Mouse (Mus musculus) embryonic facial prominence, embryonic 15.5 days (tissue): Measurements from ENCODE around the gene Cth. TPM values are rescaled to one million over a fixed set of nuclear protein-coding genes. Genes with fewer than 3 reads are reported as not detected.

Source experiments
- ATAC-seq: fragments of 200-750 bp; cut with Nextera tagmentation; 2 replicates; pipeline ENCODE4 v1.8.0; 2017; ENCODE audit warnings: low read depth, moderate TSS enrichment; ENCODE audit not compliant: insufficient number of reproducible peaks, low FRiP score, low TSS enrichment
- H3K27ac ChIP-seq: fragments of 300-500 bp; sonication (generic); replicated peaks from 2 replicates; pipeline ENCODE4 v1.5.1; 2015; ENCODE audit warnings: mild to moderate bottlenecking, inconsistent platforms
- H3K27me3 ChIP-seq: fragments of 300-500 bp; sonication (generic); 2 replicates; pipeline ENCODE4 v1.6.1; 2015; ENCODE audit warnings: inconsistent platforms
- H3K36me3 ChIP-seq: fragments of 300-500 bp; sonication (generic); 2 replicates; pipeline ENCODE4 v1.6.1; 2015; ENCODE audit warnings: mild to moderate bottlenecking, inconsistent platforms
- H3K4me1 ChIP-seq: fragments of 300-500 bp; sonication (generic); 2 replicates; pipeline ENCODE4 v1.6.1; 2015; ENCODE audit warnings: inconsistent platforms
- H3K4me2 ChIP-seq: fragments of 300-500 bp; sonication (generic); replicated peaks from 2 replicates; pipeline ENCODE4 v1.6.1; 2015; ENCODE audit warnings: mild to moderate bottlenecking, inconsistent platforms
- H3K4me3 ChIP-seq: fragments of 300-500 bp; sonication (generic); replicated peaks from 2 replicates; pipeline ENCODE4 v1.5.1; 2015; ENCODE audit warnings: mild to moderate bottlenecking, inconsistent platforms
- H3K9ac ChIP-seq: fragments of 300-500 bp; sonication (generic); 2 replicates; pipeline ENCODE4 v1.6.1; 2015; ENCODE audit warnings: inconsistent platforms
- H3K9me3 ChIP-seq: fragments of 300-500 bp; sonication (generic); replicated peaks from 2 replicates; pipeline ENCODE4 v1.6.1; 2016; ENCODE audit warnings: inconsistent platforms
- WGBS: fragments of 180-500 bp; shearing (Covaris S2); methylation state at CpG from one replicate; pipeline ENCODE4 v1.1.7; 2015; 5-methylcytosine and 5-hydroxymethylcytosine counted together
- polyA plus RNA-seq: library from polyadenylated mRNA; unstranded; fragments of >200 nt; fragmentation: Nextera tagmentation; extraction: Ambion mirVana; gene quantifications from 2 replicates; pipeline ENCODE4 v1.2.1, GENCODE M21; 2015

The Cth gene
- polyA plus RNA-seq, 1 experiment from 2014 or later = 12.2 TPM

DNA sequence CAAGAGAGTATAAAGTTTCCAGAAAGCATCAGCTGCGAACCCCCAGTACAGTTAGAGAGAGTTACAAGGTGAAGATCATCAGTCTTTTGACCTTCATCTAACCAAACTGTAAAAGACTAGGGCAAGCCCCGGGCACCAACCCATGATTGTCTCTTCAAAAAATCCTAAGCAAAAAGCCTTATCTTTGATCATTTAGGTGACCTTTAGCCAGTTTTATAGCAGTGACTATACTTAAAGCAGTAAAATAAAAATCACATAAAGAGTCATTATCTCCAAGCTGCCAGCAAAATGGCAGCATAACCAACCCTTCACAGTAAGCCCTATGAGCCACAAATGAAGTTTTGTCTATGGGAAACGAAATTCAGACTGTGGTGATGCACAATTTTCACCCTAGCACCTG is 14.6 kb downstream of the Cth start:
- 69% methylated on average over 3 of the region's 3 CpGs for WGBS
- no peak for ATAC-seq

DNA sequence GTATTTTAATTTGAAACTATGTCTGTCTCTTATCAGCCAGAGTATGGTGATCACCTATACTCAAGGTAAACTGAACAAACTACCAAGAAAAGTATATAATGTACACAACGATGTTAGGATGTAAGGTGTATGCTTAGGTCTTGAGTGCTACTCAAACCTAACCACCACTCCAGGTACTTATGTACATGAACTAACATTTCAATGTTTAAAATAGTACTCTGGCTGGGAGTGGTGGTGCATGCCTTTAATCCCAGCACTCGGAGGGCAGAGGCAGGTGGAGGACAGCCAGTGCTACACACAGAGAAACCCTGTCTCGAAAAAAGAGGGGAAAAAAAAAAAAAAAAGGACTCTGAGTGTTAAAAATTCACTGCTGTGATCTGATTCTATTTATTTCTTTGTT is 16.7 kb downstream of the Cth start:
- Histone ChIP-seq H3K27me3 (no peaks in the 10 kb centered on the region), H3K36me3 (peaks cover 3% of the 10 kb centered on the region; the same call in 1 of the 2 replicates), H3K9ac (no peak overlapping the region), H3K4me3 (no peak overlapping the region), H3K27ac (no peak overlapping the region), H3K4me1 (no peaks in the 10 kb centered on the region), H3K4me2 (no peak overlapping the region), H3K9me3 (no peaks in the 10 kb centered on the region)
- ATAC-seq = no peak
- WGBS = 83% methylated on average over 3 of the region's 3 CpGs

More for the DNA sequence above, 14.6 kb downstream of the Cth start:
- no peaks in the 10 kb centered on the region for H3K9me3 ChIP-seq
- no peaks in the 10 kb centered on the region for H3K4me1 ChIP-seq
- H3K4me3 ChIP-seq = no peak overlapping the region
- no peak overlapping the region for H3K9ac ChIP-seq
- no peak overlapping the region for H3K4me2 ChIP-seq
- H3K36me3 ChIP-seq = peaks cover 3% of the 10 kb centered on the region; the same call in 1 of the 2 replicates
- H3K27ac ChIP-seq = no peak overlapping the region
- H3K27me3 ChIP-seq = no peaks in the 10 kb centered on the region

DNA sequence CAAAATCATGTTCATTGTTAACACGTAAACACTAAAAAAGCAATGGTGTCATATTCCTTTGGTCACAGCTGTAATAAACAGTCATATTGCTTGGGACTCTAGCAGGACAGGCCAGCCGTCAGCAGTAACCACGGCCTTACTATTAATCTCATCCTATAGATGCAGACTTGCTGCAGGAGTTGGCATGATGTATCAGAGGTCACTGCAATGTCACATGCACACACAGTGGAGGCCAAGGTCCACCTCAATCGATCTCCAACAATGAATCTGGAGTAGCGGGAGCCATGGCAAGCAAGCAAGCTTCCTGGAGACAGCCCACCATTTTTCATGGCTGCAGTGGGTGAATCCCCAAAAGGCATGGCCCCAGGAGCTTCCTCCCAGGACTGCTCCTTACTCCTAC is 23.2 kb downstream of the Cth start:
- 90% methylated on average over 5 of the region's 5 CpGs for WGBS
- ATAC-seq = no peak

DNA sequence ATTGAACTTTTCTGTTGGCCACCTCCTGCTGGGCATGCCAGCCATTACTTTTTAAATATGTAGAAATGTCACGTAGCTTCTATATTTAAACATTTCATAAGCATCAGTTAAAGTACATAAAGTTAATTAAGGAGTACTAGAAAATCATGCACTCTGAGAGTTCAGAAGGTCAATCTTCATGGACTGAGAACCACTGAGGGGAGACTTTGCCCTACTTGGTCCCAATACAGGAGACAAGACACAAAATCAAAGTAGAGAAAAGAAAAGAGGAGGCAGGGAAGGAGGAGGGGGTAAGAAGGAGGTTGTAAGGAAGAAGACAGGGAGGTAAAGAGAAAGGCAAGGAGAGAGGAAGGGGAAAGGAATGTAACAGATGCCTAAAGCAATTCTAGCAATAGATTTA is 24.9 kb downstream of the Cth start:
- Histone ChIP-seq H3K36me3 (no peaks in the 10 kb centered on the region), H3K4me3 (no peak overlapping the region), H3K9ac (no peak overlapping the region), H3K4me2 (no peak overlapping the region), H3K27me3 (no peaks in the 10 kb centered on the region), H3K4me1 (no peaks in the 10 kb centered on the region), H3K9me3 (no peaks in the 10 kb centered on the region), H3K27ac (no peak overlapping the region)
- no peak for ATAC-seq
- WGBS = 85% methylated on average over 1 of the region's 1 CpGs

More for the DNA sequence above, 23.2 kb downstream of the Cth start:
- H3K4me2 ChIP-seq = no peak overlapping the region
- H3K4me3 ChIP-seq = no peak overlapping the region
- no peaks in the 10 kb centered on the region for H3K4me1 ChIP-seq
- H3K27me3 ChIP-seq = no peaks in the 10 kb centered on the region
- no peaks in the 10 kb centered on the region for H3K36me3 ChIP-seq
- H3K27ac ChIP-seq = no peak overlapping the region
- no peak overlapping the region for H3K9ac ChIP-seq
- no peaks in the 10 kb centered on the region for H3K9me3 ChIP-seq

DNA sequence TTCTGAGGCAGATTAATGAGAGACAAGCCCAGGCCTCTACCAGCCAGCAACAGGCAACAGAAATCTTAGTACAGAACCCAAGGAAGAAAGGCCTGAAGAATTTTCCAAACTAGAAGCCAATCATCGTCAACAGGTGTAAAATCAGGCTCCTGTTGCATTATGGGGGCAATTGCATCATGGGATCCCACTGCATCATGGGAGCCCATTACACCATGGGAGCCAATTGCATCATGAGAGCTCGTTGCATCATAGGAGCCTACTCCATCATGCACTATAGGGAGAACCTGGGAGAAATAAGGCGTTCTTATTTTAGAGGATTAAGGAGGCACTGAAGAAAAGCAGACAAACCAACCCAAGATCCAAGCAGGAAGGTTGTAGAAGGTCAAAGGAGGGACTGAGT is 27.2 kb downstream of the Cth start:
- H3K36me3 ChIP-seq = no peaks in the 10 kb centered on the region
- no peak for ATAC-seq
- no peak overlapping the region for H3K4me2 ChIP-seq
- no peak overlapping the region for H3K4me3 ChIP-seq
- H3K9me3 ChIP-seq = no peaks in the 10 kb centered on the region
- H3K9ac ChIP-seq = no peak overlapping the region
- H3K27ac ChIP-seq = no peak overlapping the region
- WGBS = 76% methylated on average over 3 of the region's 3 CpGs
- no peaks in the 10 kb centered on the region for H3K4me1 ChIP-seq
- no peaks in the 10 kb centered on the region for H3K27me3 ChIP-seq

DNA sequence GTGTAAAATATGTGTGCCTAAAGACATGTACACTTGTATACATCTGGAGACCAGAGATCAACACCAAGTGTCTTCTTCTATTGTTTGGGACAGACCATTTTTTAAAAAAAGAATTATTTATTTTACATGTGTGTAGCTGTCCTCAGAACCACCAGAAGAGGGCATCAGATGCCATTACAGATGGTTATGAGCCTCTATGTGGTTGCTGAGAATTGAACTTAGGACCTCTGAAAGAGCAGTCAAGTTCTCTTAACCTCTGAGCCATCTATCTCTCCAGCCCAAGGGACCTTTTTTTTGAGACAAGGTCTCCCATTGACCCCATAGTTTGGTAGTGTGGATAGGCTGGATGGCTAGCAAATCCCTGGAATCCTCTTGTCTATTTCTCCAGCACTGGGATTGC is 33.1 kb downstream of the Cth start:
- Histone ChIP-seq H3K4me1 (no peaks in the 10 kb centered on the region), H3K4me3 (no peak overlapping the region), H3K27me3 (no peaks in the 10 kb centered on the region), H3K9me3 (no peaks in the 10 kb centered on the region), H3K27ac (no peak overlapping the region), H3K4me2 (no peak overlapping the region), H3K9ac (no peak overlapping the region), H3K36me3 (no peaks in the 10 kb centered on the region)
- ATAC-seq = no peak

DNA sequence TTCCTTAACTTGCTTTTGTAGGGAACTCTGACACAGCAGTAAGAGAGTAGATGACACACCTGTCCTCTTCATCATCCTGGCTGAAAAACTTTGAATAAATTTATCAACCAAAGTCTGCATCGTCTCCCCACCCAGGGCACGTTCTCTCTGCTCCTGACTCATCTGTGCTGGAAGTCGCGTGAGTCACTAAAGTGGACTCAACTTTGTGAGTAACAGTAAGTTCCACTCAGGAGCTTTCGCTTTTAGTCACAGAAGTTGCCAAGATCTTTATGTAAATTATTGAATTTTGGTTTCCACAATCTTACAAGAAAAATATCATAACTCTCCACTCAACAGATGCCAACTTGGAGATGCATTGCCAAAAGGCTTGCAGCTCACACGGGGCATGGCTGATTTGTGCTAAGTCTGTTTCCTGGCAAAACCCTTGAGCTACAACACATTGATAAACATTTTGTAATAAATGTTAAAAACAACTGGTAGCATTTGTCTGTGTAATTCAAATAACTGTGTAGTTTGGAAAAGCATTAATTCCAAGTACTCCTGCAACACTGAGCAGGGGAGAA is 40.7 kb downstream of the Cth start:
- Histone ChIP-seq H3K36me3 (no peaks in the 10 kb centered on the region), H3K9me3 (no peaks in the 10 kb centered on the region), H3K27me3 (no peaks in the 10 kb centered on the region), H3K4me1 (no peaks in the 10 kb centered on the region), H3K4me2 (no peak overlapping the region), H3K27ac (no peak overlapping the region), H3K4me3 (no peak overlapping the region), H3K9ac (no peak overlapping the region)
- ATAC-seq = no peak
- 80% methylated on average over 6 of the region's 6 CpGs for WGBS

DNA sequence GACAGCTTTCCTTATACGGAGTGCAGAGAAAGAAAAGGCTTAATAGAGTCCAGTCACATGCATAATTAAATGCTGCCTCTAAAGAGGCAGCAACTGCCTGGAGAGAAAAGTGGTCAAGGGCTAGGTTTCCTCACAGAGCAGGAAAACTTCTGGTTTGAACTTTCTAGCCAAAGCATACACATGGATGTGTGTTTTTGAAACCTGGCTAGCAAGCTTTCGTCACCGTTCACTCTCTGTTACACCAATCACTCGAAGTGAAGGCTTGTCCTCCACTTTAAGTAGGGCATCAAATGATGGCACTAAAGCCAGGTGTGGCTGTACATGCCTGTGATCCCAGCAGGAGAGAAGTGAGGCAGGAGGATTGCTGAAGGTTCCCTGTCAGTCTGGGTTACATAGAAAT is 41.8 kb downstream of the Cth start:
- H3K9ac ChIP-seq = no peak overlapping the region
- H3K27ac ChIP-seq = no peak overlapping the region
- H3K4me2 ChIP-seq = no peak overlapping the region
- H3K4me3 ChIP-seq = no peak overlapping the region
- WGBS = 72% methylated on average over 4 of the region's 4 CpGs
- H3K4me1 ChIP-seq = no peaks in the 10 kb centered on the region
- no peaks in the 10 kb centered on the region for H3K9me3 ChIP-seq
- H3K27me3 ChIP-seq = no peaks in the 10 kb centered on the region
- H3K36me3 ChIP-seq = no peaks in the 10 kb centered on the region
- no peak for ATAC-seq

DNA sequence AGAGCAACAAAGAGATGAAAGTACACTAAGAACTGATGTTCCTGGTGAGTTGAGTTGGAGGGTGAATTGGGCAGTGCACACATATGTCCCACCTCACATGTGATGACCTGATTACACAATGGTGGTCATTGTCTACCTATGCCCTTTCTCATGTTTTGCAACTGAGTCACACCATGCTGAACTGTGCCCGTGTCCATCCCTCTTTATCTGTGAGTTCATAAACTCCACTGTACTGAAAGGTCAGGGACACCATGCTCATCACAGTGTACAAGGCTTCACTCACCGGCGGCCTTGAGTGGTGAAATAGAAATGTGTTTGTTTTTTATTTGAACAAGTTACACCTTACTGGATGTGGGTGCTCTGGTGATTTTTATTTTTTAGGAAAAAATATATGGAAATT is 42.9 kb downstream of the Cth start:
- no peak for ATAC-seq
- Histone ChIP-seq H3K4me2 (no peak overlapping the region), H3K27ac (no peak overlapping the region), H3K27me3 (no peaks in the 10 kb centered on the region), H3K9me3 (no peaks in the 10 kb centered on the region), H3K4me3 (no peak overlapping the region), H3K4me1 (no peaks in the 10 kb centered on the region), H3K9ac (no peak overlapping the region), H3K36me3 (no peaks in the 10 kb centered on the region)
- WGBS = 90% methylated on average over 3 of the region's 3 CpGs

DNA sequence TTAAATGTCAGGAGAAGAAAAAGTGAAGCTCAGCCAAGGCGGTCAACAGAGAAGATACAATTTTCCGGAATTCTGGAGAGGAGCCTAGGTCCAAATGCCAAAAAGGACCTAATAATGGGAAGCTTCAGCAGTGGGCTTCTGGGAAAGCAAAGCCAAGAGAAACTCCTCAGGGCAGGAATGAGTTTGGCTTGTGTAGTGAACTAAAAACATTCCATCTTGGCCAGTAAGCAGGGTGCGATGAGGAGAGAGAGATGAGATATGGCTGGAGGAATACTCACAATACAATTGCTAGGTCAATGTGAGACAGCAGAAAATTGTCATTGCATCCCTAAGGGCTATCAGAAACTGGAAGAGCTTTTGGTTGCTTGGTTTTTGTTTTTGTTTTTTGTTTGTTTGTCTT is 43.9 kb downstream of the Cth start:
- no peak overlapping the region for H3K9ac ChIP-seq
- no peaks in the 10 kb centered on the region for H3K9me3 ChIP-seq
- WGBS = 91% methylated on average over 3 of the region's 3 CpGs
- no peak for ATAC-seq
- H3K4me3 ChIP-seq = no peak overlapping the region
- H3K4me1 ChIP-seq = no peaks in the 10 kb centered on the region
- H3K36me3 ChIP-seq = no peaks in the 10 kb centered on the region
- no peak overlapping the region for H3K27ac ChIP-seq
- no peaks in the 10 kb centered on the region for H3K27me3 ChIP-seq
- H3K4me2 ChIP-seq = no peak overlapping the region

DNA sequence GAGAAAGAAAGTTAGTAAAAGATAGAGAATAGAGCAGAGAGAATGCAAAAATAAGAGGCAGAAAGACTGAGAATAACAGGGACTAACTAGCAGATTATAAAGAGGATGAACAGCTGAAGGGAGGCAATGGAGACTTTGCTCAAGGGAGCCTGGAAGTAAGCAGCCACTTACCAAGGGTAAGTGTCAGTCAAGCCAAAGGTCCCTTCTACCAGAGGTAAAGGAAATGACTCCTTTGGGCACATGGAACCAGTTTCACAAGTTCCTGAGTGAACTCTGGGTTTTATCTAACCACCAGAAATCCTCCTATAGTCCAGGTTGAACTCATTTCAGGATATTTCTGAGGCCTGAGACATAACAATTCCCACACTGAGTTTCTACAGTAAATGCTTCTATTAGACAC is 47.0 kb downstream of the Cth start:
- no peak overlapping the region for H3K4me3 ChIP-seq
- no peaks in the 10 kb centered on the region for H3K9me3 ChIP-seq
- H3K4me2 ChIP-seq = no peak overlapping the region
- H3K27ac ChIP-seq = no peak overlapping the region
- H3K36me3 ChIP-seq = no peaks in the 10 kb centered on the region
- ATAC-seq = no peak
- no peak overlapping the region for H3K9ac ChIP-seq
- no peaks in the 10 kb centered on the region for H3K27me3 ChIP-seq
- H3K4me1 ChIP-seq = no peaks in the 10 kb centered on the region

DNA sequence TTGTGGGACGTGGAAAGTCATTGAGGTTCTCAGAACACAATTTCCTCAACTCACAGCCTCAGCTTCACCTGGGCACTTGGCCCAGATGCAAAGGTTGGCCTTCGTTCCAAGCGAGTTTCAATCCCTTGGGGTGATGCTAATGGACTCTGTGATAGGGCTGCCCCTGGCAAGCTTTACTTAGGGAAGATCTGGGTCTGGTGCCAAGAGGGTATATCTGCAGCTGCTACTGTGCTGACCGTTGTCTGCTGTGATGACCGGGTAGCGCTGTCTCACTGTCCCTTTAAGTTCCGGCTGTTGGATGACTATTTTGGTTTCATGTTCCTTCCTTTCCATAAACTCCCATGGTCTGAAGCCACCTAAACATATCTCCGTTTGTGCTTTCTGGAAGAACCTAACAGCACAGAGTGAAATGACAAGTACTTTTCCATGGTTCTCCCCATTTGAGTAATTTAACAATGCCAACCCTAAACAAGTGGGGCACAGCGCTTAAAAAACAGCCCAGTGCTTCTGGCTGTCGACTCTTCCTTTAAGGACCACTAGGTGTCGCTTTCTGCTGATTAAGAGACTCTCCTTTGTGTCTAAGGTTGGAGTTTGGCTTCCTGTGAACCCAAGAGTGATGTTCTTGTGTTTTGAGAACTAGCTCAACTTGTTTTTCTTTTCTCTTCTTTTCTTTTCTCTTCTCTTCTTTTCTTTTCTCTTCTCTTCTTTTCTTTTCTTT is 48.3 kb downstream of the Cth start:
- H3K4me1 ChIP-seq = no peaks in the 10 kb centered on the region
- H3K9me3 ChIP-seq = no peaks in the 10 kb centered on the region
- 47% methylated on average over 11 of the region's 11 CpGs for WGBS
- ATAC-seq = no peak; the same call in 1 of the 2 replicates
- H3K4me2 ChIP-seq = no peak overlapping the region
- H3K27me3 ChIP-seq = no peaks in the 10 kb centered on the region
- no peak overlapping the region for H3K9ac ChIP-seq
- H3K27ac ChIP-seq = no peak overlapping the region
- no peak overlapping the region for H3K4me3 ChIP-seq
- no peaks in the 10 kb centered on the region for H3K36me3 ChIP-seq
